Mouse (Mus musculus) cerebellum, adult 2 months (tissue): Measurements from ENCODE around the gene Rad51ap1.

ENCODE experiments used
- CTCF ChIP-seq: fragments of 200-500 bp; IDR thresholded peaks from 2 replicates; pipeline ENCODE4 v1.5.1; 2011; ENCODE audit warnings: low read depth, mild to moderate bottlenecking, control low read depth, low read length, moderate library complexity, borderline replicate concordance; ENCODE audit not compliant: insufficient read depth
- POLR2A ChIP-seq: fragments of 200-500 bp; IDR thresholded peaks from 2 replicates; pipeline ENCODE4 v1.6.1; 2011; ENCODE audit warnings: low read length, control low read depth, borderline replicate concordance; ENCODE audit not compliant: insufficient read depth

DNA sequence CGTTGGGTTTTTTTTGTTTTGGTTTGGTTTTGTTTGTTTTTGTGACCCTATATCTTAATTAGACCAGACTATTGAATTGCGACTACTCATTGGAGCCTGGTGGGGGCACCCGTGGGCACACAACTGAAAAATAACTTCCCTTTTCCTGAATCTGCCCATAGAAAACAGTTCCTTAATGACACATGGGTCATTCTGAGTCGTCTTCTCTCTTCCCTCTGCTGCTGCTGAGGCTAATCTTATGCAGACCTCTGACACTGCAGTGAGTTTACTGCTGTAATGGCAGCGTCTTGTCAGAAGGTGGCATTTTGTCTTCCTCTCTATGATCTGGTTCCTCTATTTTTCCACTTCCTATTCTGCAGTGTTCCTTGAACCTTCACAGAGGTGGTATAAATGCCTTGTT, 1.1 kb upstream of the Rad51ap1 start:
- TF ChIP-seq CTCF = no peak
- TF ChIP-seq POLR2A = no peak
